Mouse (Mus musculus): ENCODE data around the gene Dtnbp1.

- TF ChIP-seq POLR2A (IDR thresholded peaks at IDR 0.05; ENCODE audit: borderline replicate concordance, extremely low read depth, insufficient read depth, insufficient read length, poor library complexity, severe bottlenecking) = no peak
- TF ChIP-seq CTCF (IDR thresholded peaks at IDR 0.05; ENCODE audit: borderline replicate concordance, extremely low read depth, insufficient read depth, insufficient read length) = no peak
Measured at GRCm38 (mm10) chr13:44983635-44984401, 18.1 kb downstream of the Dtnbp1 start.

Measured in brain, embryonic 14.5 days (tissue).